15 mouse cellular contexts compared by ENCODE assay signal in genomic region chr4:134444949-134445348, GRCm38 (mm10). TPM values are rescaled to one million over a fixed set of nuclear protein-coding genes. Genes with fewer than 3 reads are reported as not detected.
DNase-seq lines count a peak whose midpoint lies in the region; ATAC-seq and TF ChIP-seq lines count a peak whose summit lies in the region.
"Had no signal": no experiment of that assay in that cellular context is flagged by ENCODE, and none has a peak within 500 bp of the region (broad histone marks: within the 10 kb centered on the region; RNA-seq: fewer than 3 reads in every experiment).

No protein-coding gene starts in this region.

- peak overlapping the region; percentile 41; the same call in 1 of the 2 replicates for H3K27ac ChIP-seq in forebrain, embryonic 14.5 days (ENCODE audit: low read depth, low read length)
- no peak overlapping the region for H3K27ac ChIP-seq in forebrain, embryonic 10.5 days
- peak overlapping the region; percentile 91 for H3K27ac ChIP-seq in left cerebral cortex, adult 2 months
- H3K27ac ChIP-seq: heart, embryonic 13.5 days; limb, embryonic 10.5 days; liver, embryonic 15.5 days had no signal

- peaks cover 6% of the 10 kb centered on the region for H3K4me1 ChIP-seq in forebrain, embryonic 14.5 days (ENCODE audit: control insufficient read depth, insufficient read depth, low read length)
- H3K4me1 ChIP-seq in forebrain, embryonic 10.5 days, result peaks cover 33% of the 10 kb centered on the region

- no peak for TF ChIP-seq CTCF in left cerebral cortex, adult 2 months (IDR thresholded peaks at IDR 0.05)

- intact Hi-C loops in left cerebral cortex, adult 2 months (cut with DNase I), result loop anchor here (1.0 to 2.0 kb wide), 2 partner anchors 14 to 44 kb away; no protein-coding TSS in a partner anchor

- H3K36me3 ChIP-seq in forebrain, embryonic 14.5 days (ENCODE audit: control insufficient read depth, insufficient read depth, low read length), result no peaks in the 10 kb centered on the region
- no peaks in the 10 kb centered on the region for H3K36me3 ChIP-seq in forebrain, embryonic 10.5 days (replicated peaks)
- H3K36me3 ChIP-seq: heart, embryonic 13.5 days; limb, embryonic 10.5 days; liver, embryonic 15.5 days had no signal

- H3K9me3 ChIP-seq in forebrain, embryonic 14.5 days (replicated peaks; ENCODE audit: control insufficient read depth, low read length), result no peaks in the 10 kb centered on the region
- peaks cover 5% of the 10 kb centered on the region; the same call in 1 of the 2 replicates for H3K9me3 ChIP-seq in forebrain, embryonic 10.5 days
- H3K9me3 ChIP-seq: heart, embryonic 13.5 days; limb, embryonic 10.5 days; liver, embryonic 15.5 days had no signal

- no peak overlapping the region for H3K4me2 ChIP-seq in forebrain, embryonic 14.5 days (ENCODE audit: low read length)
- H3K4me2 ChIP-seq: heart, embryonic 13.5 days; liver, embryonic 15.5 days had no signal

- DNase-seq in forebrain, embryonic 14.5 days (ENCODE audit: low spot score), result peak; percentile 58
- DNase-seq in forebrain, embryonic 10.5 days (ENCODE audit: extremely low spot score, low spot score), result no peak
- peak in 1 of 2 experiments; percentile 34 for DNase-seq in left cerebral cortex, adult 2 months (ENCODE audit: extremely low spot score in 1 of 2, low spot score in 2 of 2)
- no peak for DNase-seq in left cerebral cortex, adult 11 months (ENCODE audit: low spot score)
- DNase-seq in layer of hippocampus, adult 9-11 months, result peak; percentile 76
- DNase-seq in right cerebral cortex, postnatal 25 days, result peak; percentile 52
- DNase-seq in heart, postnatal 4 days, result no peak
- no peak for DNase-seq in lung, postnatal 10 days
- DNase-seq: adrenal gland, postnatal 25 days; cerebellum, adult 11 months; lung, postnatal 36 days; spleen, adult 18-20 months had no signal

- no peaks in the 10 kb centered on the region for H3K27me3 ChIP-seq in forebrain, embryonic 14.5 days (replicated peaks; ENCODE audit: control insufficient read depth, insufficient read depth, low read length)
- peaks cover 33% of the 10 kb centered on the region for H3K27me3 ChIP-seq in forebrain, embryonic 10.5 days (ENCODE audit: poor library complexity, severe bottlenecking)

- WGBS in forebrain, embryonic 14.5 days, result 62% methylated on average over 7 of the region's 7 CpGs
- WGBS in forebrain, embryonic 10.5 days, result 77% methylated on average over 7 of the region's 7 CpGs

- H3K9ac ChIP-seq in forebrain, embryonic 14.5 days (ENCODE audit: low read length), result no peak overlapping the region
- H3K9ac ChIP-seq: heart, embryonic 13.5 days; liver, embryonic 15.5 days had no signal

- ATAC-seq in forebrain, embryonic 14.5 days, result no peak

- no peak overlapping the region for H3K4me3 ChIP-seq in forebrain, embryonic 14.5 days (ENCODE audit: low read depth, low read length)
- no peak overlapping the region for H3K4me3 ChIP-seq in forebrain, embryonic 10.5 days
- no peak overlapping the region for H3K4me3 ChIP-seq in left cerebral cortex, adult 2 months
- H3K4me3 ChIP-seq: heart, embryonic 13.5 days; limb, embryonic 10.5 days; liver, embryonic 15.5 days had no signal

RNA-seq across cellular contexts. Expression of gene Stmn1, which starts 23.2 kb away (rescaled TPM):
- polyA plus RNA-seq in forebrain, embryonic 14.5 days (2014; fragmentation: Nextera tagmentation; extraction: Ambion mirVana), result 7,624 and 8,172 TPM in 2 replicates
- 2,040 and 2,174 TPM in 2 replicates for polyA plus RNA-seq in forebrain, embryonic 10.5 days (2016; fragmentation: Nextera tagmentation; extraction: Ambion mirVana)
- 1,000 to 10,000 TPM in 1 of 2 experiments, 100 to 1,000 TPM in 1; 990 to 1,034 TPM for total RNA-seq in left cerebral cortex, adult 2 months (2021)
- total RNA-seq in heart, postnatal 4 days (2021), result 100 to 1,000 TPM; 312 to 327 TPM

RNA-seq across cellular contexts. Expression of gene Pafah2, which starts 48.8 kb away (rescaled TPM):
- 7.6 and 9.8 TPM in 2 replicates for polyA plus RNA-seq in forebrain, embryonic 14.5 days (2014; fragmentation: Nextera tagmentation; extraction: Ambion mirVana)
- 6.3 and 6.4 TPM in 2 replicates for polyA plus RNA-seq in forebrain, embryonic 10.5 days (2016; fragmentation: Nextera tagmentation; extraction: Ambion mirVana)
- 1 to 10 TPM; 6.5 to 6.9 TPM for total RNA-seq in left cerebral cortex, adult 2 months (2021)
- 1 to 10 TPM; 8.6 to 8.9 TPM for total RNA-seq in heart, postnatal 4 days (2021)

RNA-seq across cellular contexts. Expression of gene Paqr7, which starts 51.5 kb away (rescaled TPM):
- polyA plus RNA-seq in forebrain, embryonic 14.5 days (2014; fragmentation: Nextera tagmentation; extraction: Ambion mirVana), result 4.3 and 6.0 TPM in 2 replicates
- polyA plus RNA-seq in forebrain, embryonic 10.5 days (2016; fragmentation: Nextera tagmentation; extraction: Ambion mirVana), result 2.7 and 3.1 TPM in 2 replicates
- 10 to 100 TPM; 69.3 to 77.9 TPM for total RNA-seq in left cerebral cortex, adult 2 months (2021)
- total RNA-seq in heart, postnatal 4 days (2021), result 1 to 10 TPM; 8.2 to 9.0 TPM

Comparison
In these comparisons a context has a peak if more than half of its experiments do, and no peak if none do; other contexts are left out.
1. DNase-seq: peak in forebrain, embryonic 14.5 days (single experiment), layer of hippocampus, adult 9-11 months (single experiment) and right cerebral cortex, postnatal 25 days (single experiment); none in forebrain, embryonic 10.5 days (single experiment), left cerebral cortex, adult 11 months (single experiment), heart, postnatal 4 days (single experiment) and lung, postnatal 10 days (single experiment).
2. RNA of gene Paqr7, which starts 51.5 kb away (total RNA-seq): 69.3 to 77.9 TPM in left cerebral cortex, adult 2 months; 8.2 to 9.0 TPM in heart, postnatal 4 days; every median in the first group is over 4 times any median in the second.